Mouse (Mus musculus) heart, embryonic 11.5 days (tissue): ENCODE data around the gene Bmp7. TPM values are rescaled to one million over a fixed set of nuclear protein-coding genes. Genes with fewer than 3 reads are reported as not detected.

Experiments
- ATAC-seq: fragments of 200-750 bp; cut with Nextera tagmentation; replicated peaks from 2 replicates; pipeline ENCODE4 v1.8.0; 2017; ENCODE audit warnings: moderate library complexity; ENCODE audit not compliant: insufficient number of reproducible peaks, low FRiP score, low TSS enrichment
- H3K27ac ChIP-seq: fragments of 300-500 bp; sonication (generic); 2 replicates; pipeline ENCODE4 v1.5.1; 2014; ENCODE audit warnings: mild to moderate bottlenecking, low read depth, low read length
- H3K27me3 ChIP-seq: fragments of 300-500 bp; sonication (generic); 2 replicates; pipeline ENCODE4 v1.6.1; 2014; ENCODE audit warnings: mild to moderate bottlenecking, low read length, mixed read lengths; ENCODE audit not compliant: control insufficient read depth, insufficient read depth
- H3K36me3 ChIP-seq: fragments of 300-500 bp; sonication (generic); 2 replicates; pipeline ENCODE4 v1.6.1; 2014; ENCODE audit warnings: mild to moderate bottlenecking, low read length, moderate library complexity, mixed read lengths; ENCODE audit not compliant: control insufficient read depth, insufficient read depth
- H3K4me1 ChIP-seq: fragments of 300-500 bp; sonication (generic); 2 replicates; pipeline ENCODE4 v1.6.1; 2014; ENCODE audit warnings: low read length; ENCODE audit not compliant: control insufficient read depth, insufficient read depth
- H3K4me2 ChIP-seq: fragments of 300-500 bp; sonication (generic); 2 replicates; pipeline ENCODE4 v1.6.1; 2014; ENCODE audit warnings: mild to moderate bottlenecking, moderate library complexity
- H3K4me3 ChIP-seq: fragments of 300-500 bp; sonication (generic); 2 replicates; pipeline ENCODE4 v1.5.1; 2014; ENCODE audit warnings: low read depth, low read length
- H3K9ac ChIP-seq: fragments of 300-500 bp; sonication (generic); 2 replicates; pipeline ENCODE4 v1.6.1; 2014; ENCODE audit warnings: mild to moderate bottlenecking, low read depth, low read length, moderate library complexity
- H3K9me3 ChIP-seq: fragments of 300-500 bp; sonication (generic); replicated peaks from 2 replicates; pipeline ENCODE4 v1.6.1; 2016; ENCODE audit warnings: low read length; ENCODE audit not compliant: control insufficient read depth
- WGBS: fragments of 180-500 bp; shearing (Covaris S2); extraction: QIAGEN DNeasy Blood & Tissue Kit; methylation state at CpG from one replicate; pipeline ENCODE4 v1.1.7; 2014; ENCODE audit not compliant: insufficient replicate concordance; 5-methylcytosine and 5-hydroxymethylcytosine counted together
- polyA plus RNA-seq: library from polyadenylated mRNA; unstranded; fragments of >200 nt; fragmentation: Nextera tagmentation; extraction: Ambion mirVana; gene quantifications from 2 replicates; pipeline ENCODE4 v1.2.1, GENCODE M21; 2014

The Bmp7 gene
- polyA plus RNA-seq, 1 experiment from 2014 or later, result 66.2 TPM

DNA sequence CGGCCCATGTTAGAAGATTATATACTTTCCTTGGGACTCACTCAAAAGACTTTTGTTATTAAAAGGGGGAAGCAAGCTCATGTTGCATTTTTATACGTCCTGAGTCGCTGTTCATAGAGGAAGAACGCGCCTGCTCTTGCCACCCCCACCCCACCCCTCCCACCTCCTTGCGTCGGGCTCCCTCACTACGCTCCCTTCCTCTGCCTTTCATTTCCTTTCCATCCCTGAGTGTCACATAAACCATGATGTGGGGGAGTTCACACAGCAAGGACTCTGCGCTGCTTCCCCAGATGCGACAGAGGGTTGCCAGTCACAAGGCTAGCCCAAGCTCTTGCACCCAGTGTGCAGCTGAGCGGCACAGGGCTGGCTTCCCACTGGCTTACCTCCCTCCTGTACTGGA, 88.3 kb downstream of the Bmp7 start:
- 77% methylated on average over 11 of the region's 11 CpGs for WGBS
- Histone ChIP-seq H3K27ac (no peak overlapping the region), H3K4me1 (peaks cover 16% of the 10 kb centered on the region), H3K27me3 (no peaks in the 10 kb centered on the region), H3K9me3 (no peaks in the 10 kb centered on the region), H3K9ac (no peak overlapping the region), H3K36me3 (no peaks in the 10 kb centered on the region), H3K4me2 (no peak overlapping the region), H3K4me3 (no peak overlapping the region)
- ATAC-seq, result no peak

DNA sequence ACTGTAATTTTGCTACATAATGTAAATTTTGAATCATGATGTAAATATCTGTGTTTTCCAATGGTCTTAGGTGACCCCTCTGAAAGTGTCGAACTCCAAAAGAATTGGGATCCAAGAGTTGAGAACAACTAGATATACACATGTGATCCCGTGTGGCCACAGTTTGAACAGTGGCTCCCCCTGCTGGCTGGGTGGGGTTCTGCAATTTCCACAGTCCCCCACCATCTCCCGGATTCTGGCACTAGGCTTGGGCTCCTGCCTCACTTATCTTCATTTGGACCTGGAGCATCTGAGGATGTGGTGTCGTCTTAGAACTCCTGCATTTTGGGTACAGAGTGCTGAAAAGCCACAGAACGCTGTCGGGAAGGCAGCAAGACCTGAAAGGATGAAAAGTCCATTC, 91.9 kb downstream of the Bmp7 start:
- Histone ChIP-seq H3K9ac (no peak overlapping the region), H3K27ac (no peak overlapping the region), H3K36me3 (no peaks in the 10 kb centered on the region), H3K4me1 (peaks cover 29% of the 10 kb centered on the region), H3K27me3 (no peaks in the 10 kb centered on the region), H3K4me3 (no peak overlapping the region), H3K9me3 (no peaks in the 10 kb centered on the region), H3K4me2 (no peak overlapping the region)
- no peak for ATAC-seq
- 72% methylated on average over 6 of the region's 6 CpGs for WGBS

DNA sequence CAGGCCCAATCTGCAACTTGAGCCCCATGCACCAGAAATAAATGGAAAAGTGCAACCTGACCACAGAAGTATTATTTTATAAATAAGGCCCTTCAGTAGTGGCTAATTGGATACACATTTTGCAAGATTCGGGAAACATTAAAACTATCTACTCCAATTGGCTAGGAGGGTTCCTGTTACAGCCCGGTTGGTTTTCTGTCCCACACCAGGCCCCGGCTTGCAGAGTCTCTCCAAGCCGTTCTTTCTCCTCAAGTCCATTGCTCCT, 93.9 kb downstream of the Bmp7 start:
- H3K4me1 ChIP-seq, result peaks cover 22% of the 10 kb centered on the region

DNA sequence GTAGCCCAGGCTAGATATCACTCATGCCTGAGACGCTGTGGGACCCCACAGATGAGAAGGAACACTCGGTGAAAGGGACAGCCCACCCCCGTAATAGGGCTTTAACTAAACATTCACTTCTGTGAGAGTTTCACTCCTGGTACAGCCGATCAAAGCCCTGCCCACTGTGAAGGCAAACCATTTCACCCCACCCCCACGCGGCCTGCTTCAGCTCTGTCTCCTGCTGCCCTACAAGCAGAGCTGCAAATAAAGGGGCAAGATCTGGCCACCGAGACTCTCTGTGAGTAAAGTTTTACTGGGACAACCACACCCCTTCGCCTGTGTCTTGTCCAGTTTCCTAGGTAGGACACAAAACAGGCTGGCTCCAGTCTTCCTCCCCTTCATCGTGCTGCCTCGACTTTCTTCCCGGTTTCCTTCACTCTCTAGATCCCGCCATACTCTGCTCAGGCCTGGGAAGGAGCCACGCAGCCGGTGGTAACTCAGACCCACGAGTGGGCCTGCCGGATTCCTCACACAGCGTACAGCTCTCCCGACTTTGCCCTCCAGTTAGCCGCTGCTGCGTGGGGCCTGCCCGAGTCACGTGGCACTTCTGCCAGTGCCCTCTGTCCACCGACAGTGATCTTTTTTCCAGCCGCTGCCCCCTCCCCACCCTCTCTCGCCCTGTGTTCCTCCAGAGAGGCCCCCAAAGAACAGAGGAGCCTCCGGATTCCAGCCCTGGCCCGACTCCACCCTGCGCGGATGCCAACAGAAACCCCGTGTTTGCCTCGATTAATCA, 94.4 kb downstream of the Bmp7 start:
- Histone ChIP-seq H3K9ac (0 out of 2 replicates have a peak overlapping the region, but pooled peaks have one; percentile 52), H3K27ac (peak overlapping the region; percentile 15; the same call in 1 of the 2 replicates), H3K4me1 (peaks cover 23% of the 10 kb centered on the region), H3K4me2 (no peak overlapping the region), H3K4me3 (no peak overlapping the region), H3K9me3 (no peaks in the 10 kb centered on the region), H3K36me3 (no peaks in the 10 kb centered on the region), H3K27me3 (no peaks in the 10 kb centered on the region)
- ATAC-seq, result no peak
- 61% methylated on average over 31 of the region's 31 CpGs for WGBS

More for the DNA sequence above, 93.9 kb downstream of the Bmp7 start:
- Histone ChIP-seq H3K27me3 (no peaks in the 10 kb centered on the region), H3K9ac (no peak overlapping the region), H3K4me3 (no peak overlapping the region), H3K27ac (no peak overlapping the region), H3K9me3 (no peaks in the 10 kb centered on the region), H3K36me3 (no peaks in the 10 kb centered on the region), H3K4me2 (no peak overlapping the region)
- no peak for ATAC-seq
- 78% methylated on average over 4 of the region's 4 CpGs for WGBS

DNA sequence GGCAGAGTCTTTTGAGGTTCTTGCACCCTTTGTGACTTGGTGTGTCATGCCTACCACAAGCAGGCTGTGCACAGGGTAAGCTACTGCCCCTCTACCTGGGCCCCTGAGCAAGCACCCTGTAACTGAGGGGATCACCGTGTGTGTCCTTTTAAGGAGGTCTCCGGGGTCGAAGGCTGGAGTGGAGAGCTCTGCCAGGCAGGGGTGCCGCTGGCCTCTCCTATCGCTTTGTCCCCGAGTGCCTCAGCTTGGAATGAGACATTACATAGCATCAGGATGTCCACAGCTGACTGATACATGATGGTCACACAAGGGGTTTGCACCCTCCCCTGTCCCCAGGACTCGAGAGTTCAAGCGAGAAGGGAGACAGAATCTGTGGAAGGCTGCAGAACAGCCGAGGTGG, 96.2 kb downstream of the Bmp7 start:
- no peak for ATAC-seq
- H3K4me1 ChIP-seq, result peaks cover 28% of the 10 kb centered on the region
- peak overlapping the region; percentile 31; the same call in 1 of the 2 replicates for H3K9ac ChIP-seq

DNA sequence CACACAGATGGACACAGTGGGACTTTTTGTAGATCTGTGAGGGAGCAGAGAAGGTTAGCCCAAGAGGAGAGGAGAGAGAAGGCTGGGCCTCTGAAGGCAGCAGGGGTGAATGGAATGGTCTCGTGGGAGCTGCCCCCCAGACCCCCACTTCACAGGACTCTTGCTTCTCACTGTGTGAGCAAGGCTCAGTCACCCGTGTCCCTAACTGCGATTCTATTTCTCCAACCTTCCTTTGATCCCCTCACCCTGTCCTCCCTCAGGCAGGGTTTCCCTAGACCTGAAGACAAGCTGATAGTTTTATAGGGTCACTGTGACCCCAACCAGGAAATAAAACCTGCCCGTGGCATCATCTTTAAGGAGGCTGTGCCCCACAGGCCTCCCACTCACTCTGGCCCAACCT, 97.8 kb downstream of the Bmp7 start:
- WGBS, result 77% methylated on average over 4 of the region's 4 CpGs
- no peaks in the 10 kb centered on the region for H3K36me3 ChIP-seq
- H3K9ac ChIP-seq, result no peak overlapping the region

More for the DNA sequence above, 96.2 kb downstream of the Bmp7 start:
- Histone ChIP-seq H3K36me3 (no peaks in the 10 kb centered on the region), H3K4me2 (no peak overlapping the region), H3K27me3 (no peaks in the 10 kb centered on the region), H3K27ac (peak overlapping the region; percentile 68), H3K9me3 (no peaks in the 10 kb centered on the region), H3K4me3 (no peak overlapping the region)
- 46% methylated on average over 9 of the region's 9 CpGs for WGBS

DNA sequence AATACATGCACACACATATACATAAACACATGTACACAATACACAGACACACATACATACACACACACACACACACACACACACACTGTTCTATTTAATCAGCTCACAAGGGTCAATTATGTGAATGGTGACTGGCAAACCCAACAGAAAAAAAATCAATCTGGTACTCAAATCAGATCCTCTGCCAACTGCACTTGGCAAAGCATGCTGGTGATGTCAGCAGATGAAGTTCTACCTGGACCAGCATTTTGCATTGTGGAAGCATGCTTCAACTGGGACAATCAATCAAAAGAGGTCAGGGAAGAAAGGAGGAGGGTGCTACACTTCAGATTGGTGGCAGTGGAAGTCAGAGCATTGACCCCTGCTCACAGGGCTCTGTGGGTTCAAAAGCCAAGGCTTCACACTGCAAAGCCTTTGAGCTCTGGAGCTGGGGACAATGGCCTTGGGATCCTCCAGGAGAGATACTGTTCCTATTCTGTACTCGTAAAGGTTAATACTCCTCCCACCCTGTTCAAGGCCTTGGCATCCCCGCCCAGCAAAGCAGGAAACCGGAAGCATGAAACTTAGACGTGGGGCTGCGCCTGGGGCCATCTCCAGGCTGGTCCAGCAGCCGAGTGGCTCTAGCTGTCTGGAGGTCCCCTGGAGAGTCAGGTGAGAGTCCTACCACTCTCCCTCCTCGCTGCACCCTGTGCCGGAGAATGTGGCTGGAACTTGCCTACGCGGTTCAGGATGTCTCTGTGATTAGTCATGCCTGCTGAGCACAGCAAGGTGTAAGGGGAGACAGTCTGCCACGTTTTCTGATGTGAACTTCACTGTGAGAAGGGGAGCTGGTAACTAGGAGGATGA, 99.0 kb downstream of the Bmp7 start:
- Histone ChIP-seq H3K27ac (no peak overlapping the region), H3K4me1 (peaks cover 28% of the 10 kb centered on the region)
- 48% methylated on average over 11 of the region's 11 CpGs for WGBS

More for the DNA sequence above, 97.8 kb downstream of the Bmp7 start:
- ATAC-seq, result no peak
- H3K4me2 ChIP-seq, result no peak overlapping the region
- no peaks in the 10 kb centered on the region for H3K27me3 ChIP-seq
- peaks cover 28% of the 10 kb centered on the region for H3K4me1 ChIP-seq
- no peaks in the 10 kb centered on the region for H3K9me3 ChIP-seq
- no peak overlapping the region for H3K27ac ChIP-seq
- no peak overlapping the region for H3K4me3 ChIP-seq

DNA sequence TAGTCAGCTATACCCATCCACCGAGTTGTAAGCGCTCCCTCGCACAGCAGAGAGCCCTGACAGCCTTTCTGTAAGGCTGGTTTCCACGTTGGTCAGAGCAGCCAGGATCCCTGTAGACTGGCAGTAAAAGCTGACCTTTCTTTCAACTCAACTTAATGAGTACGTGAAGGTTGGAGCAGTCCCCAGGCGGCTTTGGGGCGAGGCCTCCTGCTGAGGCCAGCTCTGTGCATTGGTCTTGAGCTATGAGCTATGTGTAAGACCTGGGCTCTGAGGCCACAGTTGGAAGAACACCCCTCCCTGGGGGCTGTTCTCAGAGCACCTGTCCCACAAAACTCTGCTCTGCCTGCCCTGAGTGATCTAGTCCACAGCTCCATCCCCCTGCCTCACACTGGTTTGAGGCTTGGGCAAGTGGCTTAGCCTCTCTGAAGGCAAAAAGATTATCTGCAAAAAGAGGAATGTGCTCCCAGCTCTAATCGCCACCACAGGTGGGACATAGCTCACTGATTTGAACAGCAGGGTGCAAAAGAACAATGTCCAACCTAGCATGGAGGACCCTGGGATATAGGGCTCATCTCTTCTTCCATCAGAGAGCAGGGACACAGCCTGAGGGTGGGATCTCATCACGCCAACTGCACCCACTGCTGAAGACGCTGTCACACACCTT, 100.7 kb downstream of the Bmp7 start:
- peaks cover 19% of the 10 kb centered on the region for H3K4me1 ChIP-seq
- no peak overlapping the region for H3K4me2 ChIP-seq
- H3K36me3 ChIP-seq, result no peaks in the 10 kb centered on the region
- no peak overlapping the region for H3K4me3 ChIP-seq
- no peaks in the 10 kb centered on the region for H3K9me3 ChIP-seq
- ATAC-seq, result no peak
- H3K9ac ChIP-seq, result no peak overlapping the region
- whole genome bisulfite sequencing, result 50% methylated on average over 10 of the region's 10 CpGs
- no peaks in the 10 kb centered on the region for H3K27me3 ChIP-seq
- no peak overlapping the region for H3K27ac ChIP-seq

More for the DNA sequence above, 99.0 kb downstream of the Bmp7 start:
- Histone ChIP-seq H3K27me3 (no peaks in the 10 kb centered on the region), H3K9ac (no peak overlapping the region), H3K4me3 (no peak overlapping the region), H3K9me3 (no peaks in the 10 kb centered on the region), H3K36me3 (no peaks in the 10 kb centered on the region), H3K4me2 (no peak overlapping the region)
- ATAC-seq, result no peak
